Mouse (Mus musculus): ENCODE measurements around the gene Zbtb40.

- TF ChIP-seq POLR2A (IDR thresholded peaks at IDR 0.05; ENCODE audit: low read depth, low read length) (no peak), CTCF (conservative IDR thresholded peaks at IDR 0.05; ENCODE audit: insufficient read depth, insufficient read length, low read depth, low read length) (no peak)
These were observed 103.8 kb downstream of the Zbtb40 start for GRCm38 (mm10) chr4:136944558-136945350.

Measured in kidney, adult 2 months (tissue).